Mouse (Mus musculus) C2C12 (cell line): ENCODE data around the gene Tacr2.

Source experiments
- CEBPB ChIP-seq: IDR thresholded peaks from one replicate; pipeline ENCODE4 v1.6.1; 2011; ENCODE audit warnings: low read depth, mild to moderate bottlenecking, control low read depth, moderate library complexity
- CTCF ChIP-seq: IDR thresholded peaks from one replicate; pipeline ENCODE4 v1.5.1; 2011; ENCODE audit not compliant: control insufficient read depth, insufficient read depth, insufficient read length
- MAX ChIP-seq: IDR thresholded peaks from one replicate; pipeline ENCODE4 v1.6.1; 2011; ENCODE audit warnings: mild to moderate bottlenecking, control low read depth
- MYOG ChIP-seq: IDR thresholded peaks from one replicate; pipeline ENCODE4 v1.6.1; 2011; ENCODE audit not compliant: control insufficient read depth, insufficient read length; ENCODE audit errors: extremely low read depth
- USF1 ChIP-seq: IDR thresholded peaks from one replicate; pipeline ENCODE4 v1.6.1; 2011; ENCODE audit warnings: low read depth, mild to moderate bottlenecking, control low read depth, moderate library complexity

- TF ChIP-seq CTCF, result no peak
- no peak for TF ChIP-seq MYOG
- TF ChIP-seq CEBPB, result no peak
- TF ChIP-seq MAX, result no peak
- TF ChIP-seq USF1, result no peak
Measured at GRCm38 (mm10) chr10:62220732-62221514, 31.3 kb upstream of the Tacr2 start.
